In genomic region chr11:14169478-14169877, GRCm38 (mm10) we compare ENCODE assay signal across 20 mouse cellular contexts.
"Had no signal": no experiment of that assay in that cellular context is flagged by ENCODE, and none has a peak within 500 bp of the region (broad histone marks: within the 10 kb centered on the region; RNA-seq: fewer than 3 reads in every experiment).

No protein-coding gene starts in this region.

- H3K4me2 ChIP-seq: lung, embryonic 14.5 days; midbrain, embryonic 12.5 days had no signal

- ATAC-seq: midbrain, embryonic 16.5 days had no signal

- H3K27ac ChIP-seq: liver, embryonic 14.5 days; macrophage; midbrain, embryonic 10.5 days; midbrain, embryonic 12.5 days had no signal

- H3K4me1 ChIP-seq: megakaryocyte, embryonic 14.5 days; midbrain, embryonic 10.5 days; midbrain, embryonic 12.5 days had no signal

- H3K9me3 ChIP-seq: megakaryocyte, embryonic 14.5 days; midbrain, embryonic 12.5 days had no signal

- H3K36me3 ChIP-seq: midbrain, embryonic 10.5 days; midbrain, embryonic 12.5 days had no signal

- H3K9ac ChIP-seq: liver, embryonic 14.5 days; lung, embryonic 14.5 days; midbrain, embryonic 12.5 days had no signal

- H3K4me3 ChIP-seq: megakaryocyte, embryonic 14.5 days; midbrain, embryonic 10.5 days; midbrain, embryonic 12.5 days; myocyte had no signal

- DNase-seq: lung, adult 18-20 months; lung, embryonic 14.5 days; lung, postnatal 14 days; lung, postnatal 36 days; midbrain, embryonic 14.5 days; retina, postnatal 1 day; right cerebral cortex, adult 18-20 months; right cerebral cortex, postnatal 25 days; right cerebral cortex, postnatal 4 days; spleen, adult 18-20 months; thymus, adult 18-20 months; thymus, postnatal 14 days; thymus, postnatal 36 days had no signal

- H3K27me3 ChIP-seq: megakaryocyte, embryonic 14.5 days; midbrain, embryonic 12.5 days had no signal
